Mouse (Mus musculus) limb, embryonic 14.5 days (tissue): ENCODE data around the gene Tnfaip1. TPM values are rescaled to one million over a fixed set of nuclear protein-coding genes. Genes with fewer than 3 reads are reported as not detected.
"Not testable (repeated sequence)": the region's sequence is repeated elsewhere in the genome, so short reads cannot be mapped to it uniquely, and the experiment has no call there.

Source experiments
- ATAC-seq: fragments of 200-750 bp; cut with Nextera tagmentation; 2 replicates; pipeline ENCODE4 v1.8.0; 2017; ENCODE audit warnings: low read depth, moderate number of reproducible peaks, moderate TSS enrichment; ENCODE audit not compliant: low FRiP score
- DNase-seq: peaks from one replicate; pipeline ENCODE4 v3.0.0-alpha.2; 2015; ENCODE audit warnings: low spot score
- H3K27ac ChIP-seq: fragments of 300-500 bp; sonication (generic); replicated peaks from 2 replicates; pipeline ENCODE4 v1.5.1; 2014; ENCODE audit warnings: low read depth, mild to moderate bottlenecking, low read length, moderate library complexity, mixed read lengths
- H3K27me3 ChIP-seq: fragments of 300-500 bp; sonication (generic); 2 replicates; pipeline ENCODE4 v1.6.1; 2014; ENCODE audit warnings: low read length, mixed read lengths; ENCODE audit not compliant: control insufficient read depth, insufficient read depth
- H3K36me3 ChIP-seq: fragments of 300-500 bp; sonication (generic); 2 replicates; pipeline ENCODE4 v1.6.1; 2014; ENCODE audit warnings: mild to moderate bottlenecking, low read length, moderate library complexity, mixed read lengths; ENCODE audit not compliant: control insufficient read depth, insufficient read depth
- H3K4me1 ChIP-seq: fragments of 300-500 bp; sonication (generic); 2 replicates; pipeline ENCODE4 v1.6.1; 2014; ENCODE audit warnings: antibody characterized with exemption, low read length, mixed read lengths; ENCODE audit not compliant: control insufficient read depth, insufficient read depth
- H3K4me2 ChIP-seq: fragments of 300-500 bp; sonication (generic); replicated peaks from 2 replicates; pipeline ENCODE4 v1.6.1; 2014; ENCODE audit warnings: low read depth, mild to moderate bottlenecking, low read length, moderate library complexity; ENCODE audit not compliant: severe bottlenecking
- H3K4me3 ChIP-seq: fragments of 300-500 bp; sonication (generic); replicated peaks from 2 replicates; pipeline ENCODE4 v1.5.1; 2014; ENCODE audit warnings: low read length
- H3K9ac ChIP-seq: fragments of 300-500 bp; sonication (generic); 2 replicates; pipeline ENCODE4 v1.6.1; 2014; ENCODE audit warnings: mild to moderate bottlenecking, low read depth, low read length, moderate library complexity; ENCODE audit not compliant: severe bottlenecking
- H3K9me3 ChIP-seq: fragments of 300-500 bp; sonication (generic); 2 replicates; pipeline ENCODE4 v1.6.1; 2016; ENCODE audit warnings: low read length; ENCODE audit not compliant: control insufficient read depth
- POLR2A ChIP-seq: fragments of 200-500 bp; IDR thresholded peaks from 2 replicates; pipeline ENCODE4 v1.8.0; 2012; ENCODE audit warnings: inconsistent platforms, mild to moderate bottlenecking, moderate library complexity, borderline replicate concordance; ENCODE audit not compliant: insufficient read depth, insufficient read length; ENCODE audit errors: extremely low read depth
- WGBS: fragments of 180-500 bp; shearing (Covaris S2); extraction: QIAGEN DNeasy Blood & Tissue Kit; methylation state at CpG from one replicate; pipeline ENCODE4 v1.1.7; 2014; 5-methylcytosine and 5-hydroxymethylcytosine counted together
- polyA plus RNA-seq, 2 experiments: library from polyadenylated mRNA; depleted of rRNA in 1 of 2; stranded (reverse) in 1 of 2; unstranded in 1 of 2; fragments of >200 nt; fragmentation: Nextera tagmentation in 1 of 2; extraction: Ambion mirVana in 1 of 2; gene quantifications; 2 replicates each; pipeline versions ENCODE4 v1.2.1 to v1.2.3; 2012 to 2014

Tnfaip1 gene
- 55.7 and 58.5 TPM in 2 replicates for polyA plus RNA-seq (2012; rRNA removed)
- polyA plus RNA-seq (2014; fragmentation: Nextera tagmentation; extraction: Ambion mirVana): 83.4 and 87.0 TPM in 2 replicates

DNA sequence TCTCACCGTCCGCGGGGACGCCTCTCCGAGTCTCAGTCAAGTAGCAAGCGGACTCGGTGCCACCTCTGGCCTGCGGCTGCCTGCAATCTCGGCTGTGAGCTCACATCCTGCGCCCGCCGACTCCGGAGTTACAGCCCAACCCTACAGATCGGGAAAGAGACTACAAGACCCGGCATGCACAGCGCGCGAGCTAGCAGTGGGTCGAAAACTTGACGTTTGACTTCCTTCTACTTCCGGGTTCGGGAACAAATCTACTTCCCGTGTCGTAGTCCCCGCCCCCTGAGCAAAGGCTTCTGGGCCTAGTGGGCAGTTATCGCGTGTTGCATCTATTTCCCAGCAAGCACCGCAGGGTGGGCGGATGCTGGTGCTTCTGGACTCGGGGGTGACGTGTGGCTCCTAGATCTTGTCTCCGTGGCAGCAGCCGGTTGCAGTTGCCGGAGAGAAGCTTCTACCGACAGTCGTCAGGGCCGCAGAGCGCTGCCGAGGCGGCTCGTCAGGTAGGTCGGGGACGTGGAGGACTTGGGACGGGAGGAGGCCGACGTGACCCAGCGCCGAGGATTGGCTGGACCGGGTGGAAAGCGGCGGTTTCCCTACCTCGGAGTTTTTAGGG is at the start of gene Tnfaip1, which contains the start of gene Ift20:
TSS of gene Tnfaip1 (minus strand) at position 253 of the 610 bp plus-strand sequence.
TSS of gene Ift20 (plus strand) at position 282 of the 610 bp plus-strand sequence.
- Histone ChIP-seq H3K9me3 (no peaks in the 10 kb centered on the region), H3K4me3 (peak within 1 kb of the TSS; percentile 81), H3K36me3 (peaks cover 32% of the 10 kb centered on the region), H3K27ac (peak within 1 kb of the TSS; percentile 92), H3K4me1 (peaks cover 18% of the 10 kb centered on the region), H3K27me3 (no peaks in the 10 kb centered on the region), H3K4me2 (peak within 1 kb of the TSS; percentile 74), H3K9ac (peak within 1 kb of the TSS; percentile 87)
- under 1% methylated on average over 52 of the region's 52 CpGs for WGBS
- DNase-seq: peak; percentile 100
- peak; percentile 97 for ATAC-seq
- TF ChIP-seq POLR2A: peak; percentile 54; the same call in 1 of the 2 replicates

DNA sequence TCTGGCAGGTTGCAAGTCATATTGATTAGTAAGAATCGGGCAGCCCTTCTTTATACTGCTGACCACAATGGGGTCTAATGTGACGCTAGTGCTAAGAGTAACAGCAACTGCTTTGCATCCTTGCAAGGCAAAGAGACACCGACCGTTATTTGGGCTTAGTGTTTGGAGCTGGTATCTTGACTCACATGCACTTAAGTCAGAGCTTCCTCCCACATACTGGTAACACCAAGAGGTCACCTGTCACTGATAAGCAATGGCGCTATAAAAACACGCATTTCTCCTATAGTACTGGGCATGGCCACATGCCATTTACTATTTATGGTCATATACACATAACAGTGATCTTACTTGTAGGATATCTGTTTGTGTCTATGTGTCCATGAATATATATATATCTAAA is 46.7 kb upstream of the Tnfaip1 start:
- WGBS: 95% methylated on average over 6 of the region's 6 CpGs
- no peak overlapping the region for H3K4me3 ChIP-seq

GRCm38 (mm10) chr11:78574975-78575374 is 38.8 kb upstream of the Tnfaip1 start:
- Histone ChIP-seq H3K4me2 (no peak overlapping the region), H3K27me3 (no peaks in the 10 kb centered on the region), H3K9me3 (no peaks in the 10 kb centered on the region), H3K27ac (no peak overlapping the region), H3K36me3 (peaks cover 59% of the 10 kb centered on the region), H3K9ac (no peak overlapping the region), H3K4me3 (no peak overlapping the region), H3K4me1 (no peaks in the 10 kb centered on the region)
- 38% methylated on average over 2 of the region's 2 CpGs for WGBS
- DNase-seq (no peak), ATAC-seq (no peak)
- no peak for TF ChIP-seq POLR2A

More for the DNA sequence above, 46.7 kb upstream of the Tnfaip1 start:
- Histone ChIP-seq H3K27ac (no peak overlapping the region), H3K36me3 (peaks cover 56% of the 10 kb centered on the region), H3K9me3 (no peaks in the 10 kb centered on the region), H3K4me2 (no peak overlapping the region), H3K9ac (no peak overlapping the region), H3K27me3 (no peaks in the 10 kb centered on the region), H3K4me1 (no peaks in the 10 kb centered on the region)
- TF ChIP-seq POLR2A: no peak
- ATAC-seq (no peak), DNase-seq (no peak)

DNA sequence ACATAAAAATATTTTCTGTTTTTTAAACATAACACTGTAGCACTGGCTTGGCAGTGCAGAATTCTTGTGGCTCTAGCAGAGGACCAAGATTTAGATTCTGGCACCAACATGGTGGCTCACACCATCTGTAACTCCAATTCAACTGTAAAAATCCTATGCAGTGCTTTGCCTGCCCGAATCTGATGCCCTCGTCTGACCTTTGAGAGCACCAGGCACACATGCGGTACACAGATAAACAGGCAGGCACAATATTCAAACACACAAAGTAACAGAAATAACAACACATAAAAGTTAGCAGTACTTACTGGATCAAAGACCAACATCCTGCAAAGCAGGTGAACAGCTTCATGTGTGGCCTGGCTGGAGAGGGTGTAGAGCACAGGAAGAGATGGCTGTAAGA is 38.4 kb upstream of the Tnfaip1 start:
- no peak overlapping the region for H3K4me2 ChIP-seq
- H3K9me3 ChIP-seq: no peaks in the 10 kb centered on the region
- WGBS: 87% methylated on average over 3 of the region's 3 CpGs
- no peak for TF ChIP-seq POLR2A
- DNase-seq (no peak), ATAC-seq (no peak)
- H3K9ac ChIP-seq: no peak overlapping the region
- H3K4me1 ChIP-seq: no peaks in the 10 kb centered on the region
- peaks cover 63% of the 10 kb centered on the region for H3K36me3 ChIP-seq
- no peaks in the 10 kb centered on the region for H3K27me3 ChIP-seq
- no peak overlapping the region for H3K27ac ChIP-seq
- H3K4me3 ChIP-seq: no peak overlapping the region

DNA sequence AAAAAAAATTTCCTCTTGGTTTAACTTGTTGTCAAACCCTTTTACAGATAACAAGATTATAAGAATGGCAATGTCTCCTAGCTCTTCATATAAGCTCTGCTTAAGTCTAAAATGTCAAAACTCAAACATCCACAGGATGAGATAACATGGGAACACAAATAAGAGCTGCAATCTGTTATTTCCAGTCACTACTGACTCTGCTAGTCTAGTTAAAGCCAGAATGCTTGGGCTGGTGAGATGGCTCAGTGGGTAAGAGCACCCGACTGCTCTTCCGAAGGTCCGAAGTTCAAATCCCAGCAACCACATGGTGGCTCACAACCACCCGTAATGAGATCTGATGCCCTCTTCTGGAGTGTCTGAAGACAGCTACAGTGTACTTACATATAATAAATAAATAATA is 37.9 kb upstream of the Tnfaip1 start:
- not testable (repeated sequence) for H3K4me1 ChIP-seq, H3K4me2 ChIP-seq, H3K4me3 ChIP-seq, DNase-seq, H3K9ac ChIP-seq, H3K27ac ChIP-seq, ATAC-seq, H3K27me3 ChIP-seq, H3K9me3 ChIP-seq
- H3K36me3 ChIP-seq: peaks cover 63% of the 10 kb centered on the region
- 91% methylated on average over 3 of the region's 4 CpGs for WGBS
